Mouse (Mus musculus): Measurements from ENCODE around the gene Trim65. TPM values are rescaled to one million over a fixed set of nuclear protein-coding genes. Genes with fewer than 3 reads are reported as not detected.
A peak's percentile ranks its signal among the peaks of the same experiment; 100 is the strongest.

Trim65 gene
- polyA plus RNA-seq, 1 experiment = 5.9 TPM

DNA sequence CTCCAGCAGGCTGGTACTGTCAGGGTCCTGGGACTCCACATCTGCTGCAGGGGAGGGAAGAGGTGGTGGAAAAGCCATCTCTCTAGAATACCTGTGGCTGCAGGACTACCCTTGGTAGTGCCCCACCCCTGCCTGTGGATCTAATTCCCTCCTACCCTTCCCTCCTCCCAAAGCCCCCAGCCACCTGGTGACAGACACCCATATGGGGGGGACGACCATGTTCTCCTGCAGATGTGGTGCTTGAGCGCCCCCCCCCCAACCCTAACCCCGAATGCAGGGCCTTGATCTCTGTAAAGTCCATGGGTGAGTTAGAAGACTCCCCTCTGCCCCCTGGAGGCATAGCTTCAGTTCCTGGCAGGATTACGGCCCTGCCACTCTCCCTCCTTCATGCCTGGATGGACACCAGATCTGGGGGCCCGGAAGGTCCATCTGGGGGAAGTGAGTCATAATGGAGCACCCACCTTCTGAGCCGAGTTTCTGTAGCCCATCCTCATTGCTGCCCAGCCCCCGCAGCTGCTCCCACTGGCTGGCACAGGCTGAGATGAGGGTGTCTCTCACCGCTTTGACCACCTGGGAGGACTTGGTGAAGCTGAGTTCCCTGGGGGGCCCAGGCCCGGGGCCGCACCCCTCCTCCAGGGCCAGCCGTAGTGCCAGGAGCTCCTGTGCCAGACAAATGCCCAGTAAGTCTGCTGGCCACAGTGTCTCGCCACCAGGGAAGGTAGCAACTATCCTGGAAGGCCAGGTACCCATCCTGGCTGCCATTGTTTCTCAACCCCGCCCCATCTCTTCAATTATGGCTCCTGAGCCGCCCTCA, 23.8 kb downstream of the Trim65 start:
- Histone ChIP-seq H3K4me3 (ENCODE audit: insufficient read depth, low read depth, low read length) (peak overlapping the region; percentile 82), H3K4me1 (ENCODE audit: control insufficient read depth, insufficient read depth, insufficient read length, low read length) (peaks cover 25% of the 10 kb centered on the region), H3K27ac (replicated peaks; ENCODE audit: low read depth, low read length) (0 out of 2 replicates have a peak overlapping the region, but pooled peaks have one; percentile 5)

DNA sequence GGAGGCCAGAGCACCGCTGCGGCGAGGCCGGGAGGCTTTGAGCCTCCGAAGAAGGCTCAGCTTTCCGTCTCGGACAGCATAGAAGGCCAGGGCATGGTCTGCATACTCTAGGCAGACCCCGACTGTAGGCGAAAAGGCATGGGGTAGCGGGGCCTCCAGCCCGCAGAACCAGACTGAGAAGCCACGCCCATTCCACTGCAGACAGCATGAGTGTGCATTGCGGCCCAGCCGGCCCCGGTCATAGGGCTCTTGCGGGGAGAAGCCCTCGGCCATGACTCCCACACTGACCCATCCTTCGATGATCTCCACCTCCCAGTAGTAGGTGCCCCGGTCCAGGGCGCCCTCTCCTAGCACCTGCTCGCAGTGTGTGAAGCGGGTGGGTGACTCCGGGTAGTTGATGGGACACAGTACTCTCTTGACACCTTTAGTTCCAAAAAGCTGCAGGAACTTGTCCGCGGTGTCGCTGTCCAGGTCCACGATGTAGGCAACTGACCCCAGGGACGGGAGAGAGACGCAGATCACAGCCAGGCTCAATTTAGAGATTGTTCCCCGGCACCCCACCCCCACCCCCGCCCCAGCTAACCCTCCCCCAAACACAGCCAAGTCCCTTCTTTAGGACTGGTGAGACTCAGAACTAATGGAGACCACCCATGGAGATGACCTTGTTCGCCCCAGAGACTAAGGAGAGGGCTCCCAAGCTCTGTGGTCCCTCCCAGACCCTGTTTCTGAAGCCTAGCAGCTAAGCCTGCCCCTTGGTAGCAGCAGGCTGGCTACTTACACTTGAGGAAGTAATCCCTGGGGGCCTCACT, 24.6 kb downstream of the Trim65 start:
- H3K4me1 ChIP-seq (ENCODE audit: control insufficient read depth, insufficient read depth, insufficient read length, low read length) = peaks cover 32% of the 10 kb centered on the region
- H3K27ac ChIP-seq (replicated peaks; ENCODE audit: low read depth, low read length) = no peak overlapping the region
- no peak overlapping the region for H3K4me3 ChIP-seq (ENCODE audit: insufficient read depth, low read depth, low read length)

DNA sequence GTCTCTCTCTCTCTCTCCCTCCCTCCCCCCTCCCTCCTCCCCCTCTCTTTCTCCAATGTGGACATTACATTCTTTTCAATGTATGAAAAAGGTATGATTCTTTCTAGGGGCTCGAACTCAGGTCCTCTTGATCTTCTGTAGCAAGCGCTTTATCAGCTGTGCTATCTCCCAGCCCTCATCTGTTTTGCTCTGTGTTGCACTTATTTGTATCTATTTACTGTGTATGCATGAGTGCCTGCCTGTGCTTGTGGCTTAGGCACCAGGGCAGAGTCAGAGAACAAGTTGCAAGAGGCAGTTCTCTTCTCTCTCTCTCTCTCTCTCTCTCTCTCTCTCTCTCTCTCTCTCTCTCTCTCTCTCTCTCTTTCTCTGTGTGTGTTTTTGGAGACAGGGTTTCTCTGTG, 25.9 kb downstream of the Trim65 start:
- peaks cover 41% of the 10 kb centered on the region for H3K4me1 ChIP-seq (ENCODE audit: control insufficient read depth, insufficient read depth, insufficient read length, low read length)
- no peak overlapping the region for H3K27ac ChIP-seq (replicated peaks; ENCODE audit: low read depth, low read length)
- no peak overlapping the region for H3K4me3 ChIP-seq (ENCODE audit: insufficient read depth, low read depth, low read length)

DNA sequence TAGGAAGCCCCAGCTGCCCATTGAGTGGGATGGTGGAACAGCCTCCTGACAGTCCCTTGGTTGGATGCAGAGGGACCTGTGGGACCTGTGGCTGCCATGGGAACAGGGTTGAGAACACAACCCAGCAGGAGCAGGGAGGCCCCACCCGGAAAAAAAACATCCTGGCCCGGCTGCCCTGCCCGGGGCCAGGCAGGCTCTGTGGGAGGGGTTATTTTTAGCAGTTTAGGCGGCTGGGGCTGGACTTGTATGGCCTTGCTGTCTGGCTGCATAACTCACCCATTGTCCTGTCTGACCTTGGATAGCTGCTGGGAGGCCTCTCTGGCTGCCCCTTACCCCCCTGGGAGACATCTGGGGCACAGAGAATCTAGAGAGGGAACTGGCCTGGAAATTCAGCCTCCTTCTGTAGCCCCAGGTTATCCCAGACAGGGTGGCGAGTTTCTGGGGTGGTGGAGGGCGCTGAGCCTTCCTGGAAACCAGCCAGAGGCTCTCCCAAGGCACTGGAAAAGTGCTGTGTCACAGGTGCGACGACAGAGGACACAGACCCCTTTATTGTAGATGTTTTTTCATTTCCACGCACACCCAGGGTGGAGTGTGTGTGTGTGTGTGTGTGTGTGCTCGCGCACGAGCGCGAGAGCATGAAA, 26.8 kb downstream of the Trim65 start:
- H3K4me1 ChIP-seq (ENCODE audit: control insufficient read depth, insufficient read depth, insufficient read length, low read length) = peaks cover 49% of the 10 kb centered on the region
- no peak overlapping the region for H3K4me3 ChIP-seq (ENCODE audit: insufficient read depth, low read depth, low read length)
- peak overlapping the region; percentile 81 for H3K27ac ChIP-seq (replicated peaks; ENCODE audit: low read depth, low read length)

DNA sequence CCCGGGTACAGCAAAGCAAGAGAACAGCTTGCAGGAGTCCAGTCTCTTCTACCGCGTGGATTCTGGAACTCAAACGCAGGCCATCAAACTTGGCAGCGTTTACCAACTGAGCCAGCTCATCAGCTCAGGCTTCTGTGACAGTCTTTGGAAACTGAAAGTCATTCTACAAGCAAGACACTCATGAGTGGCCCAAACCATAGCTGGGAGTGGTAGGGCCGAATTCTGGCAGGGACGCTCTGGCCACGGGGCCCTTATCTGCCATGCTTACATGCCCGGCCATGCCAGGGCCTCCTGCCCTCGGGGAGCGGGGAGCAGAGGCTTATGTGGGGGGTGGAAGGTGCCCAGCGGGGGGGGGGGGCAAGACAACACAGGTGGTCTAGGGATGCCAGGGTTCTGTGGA, 27.4 kb downstream of the Trim65 start:
- peaks cover 52% of the 10 kb centered on the region for H3K4me1 ChIP-seq (ENCODE audit: control insufficient read depth, insufficient read depth, insufficient read length, low read length)
- H3K27ac ChIP-seq (replicated peaks; ENCODE audit: low read depth, low read length) = peak overlapping the region; percentile 58
- no peak overlapping the region for H3K4me3 ChIP-seq (ENCODE audit: insufficient read depth, low read depth, low read length)

DNA sequence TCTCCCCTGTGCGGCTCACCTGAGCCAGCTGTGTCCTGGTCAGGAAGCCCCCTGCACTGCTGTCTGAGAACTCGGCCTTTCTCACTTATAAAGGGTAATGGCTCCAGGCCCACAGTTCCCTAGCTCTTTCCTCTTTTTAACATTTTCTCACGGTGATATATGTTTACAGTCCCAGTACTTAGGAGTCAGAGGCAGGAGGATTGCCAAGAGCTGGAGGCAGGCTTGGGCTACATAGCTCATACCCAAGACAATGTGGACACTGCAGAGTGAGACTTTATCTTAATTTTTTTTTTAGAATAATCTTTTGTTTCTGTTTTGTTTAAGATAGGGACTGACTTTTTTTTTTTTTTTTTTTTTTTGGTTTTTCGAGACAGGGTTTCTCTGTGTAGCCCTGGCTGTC, 28.5 kb downstream of the Trim65 start:
- no peak overlapping the region for H3K4me3 ChIP-seq (ENCODE audit: insufficient read depth, low read depth, low read length)
- H3K27ac ChIP-seq (replicated peaks; ENCODE audit: low read depth, low read length) = peak overlapping the region; percentile 51
- H3K4me1 ChIP-seq (ENCODE audit: control insufficient read depth, insufficient read depth, insufficient read length, low read length) = peaks cover 45% of the 10 kb centered on the region

DNA sequence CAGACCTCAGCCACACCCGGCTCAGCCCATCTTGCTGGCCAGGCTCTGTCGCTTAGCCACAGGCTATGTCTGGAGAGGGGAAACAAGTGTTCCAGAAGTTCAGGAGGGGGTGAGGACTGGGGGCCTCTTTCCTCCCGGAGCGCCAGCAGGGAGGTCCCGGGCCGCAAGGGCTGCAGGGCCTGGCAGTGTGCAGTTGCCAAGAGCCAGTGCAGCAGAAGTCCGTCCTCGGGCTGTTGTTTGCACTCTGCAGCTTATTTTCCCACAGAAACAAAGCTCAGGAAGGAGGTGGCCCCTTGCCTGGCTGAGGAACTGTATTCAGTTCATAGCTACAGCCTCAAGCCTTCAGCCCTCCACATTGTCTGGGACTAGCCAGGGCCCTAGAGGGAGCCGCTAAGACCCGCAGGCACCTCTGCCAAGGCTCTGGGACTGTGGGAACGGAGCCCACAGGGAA, 29.0 kb downstream of the Trim65 start:
- peaks cover 42% of the 10 kb centered on the region for H3K4me1 ChIP-seq (ENCODE audit: control insufficient read depth, insufficient read depth, insufficient read length, low read length)
- no peak overlapping the region for H3K4me3 ChIP-seq (ENCODE audit: insufficient read depth, low read depth, low read length)
- H3K27ac ChIP-seq (replicated peaks; ENCODE audit: low read depth, low read length) = peak overlapping the region; percentile 51

DNA sequence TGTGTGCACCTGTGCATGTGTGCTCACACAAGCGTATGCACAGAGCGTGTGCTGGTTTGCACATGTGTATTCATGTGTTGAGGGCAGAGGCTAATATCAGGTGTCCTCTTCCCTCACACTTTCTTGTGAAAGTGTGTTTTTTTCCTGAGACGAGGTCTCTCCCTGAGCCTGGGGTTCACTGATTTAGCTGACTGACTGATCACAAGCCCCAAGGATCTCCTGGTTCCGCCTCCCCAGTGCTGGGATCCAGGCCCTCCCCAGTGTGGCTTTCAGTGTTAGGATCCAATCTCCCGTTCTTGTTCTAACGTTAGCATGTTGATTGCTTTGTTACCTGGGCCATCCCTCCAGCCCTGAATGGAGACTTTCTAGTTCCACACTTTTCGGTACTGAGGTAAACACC, 30.1 kb downstream of the Trim65 start:
- Histone ChIP-seq H3K4me3 (ENCODE audit: insufficient read depth, low read depth, low read length) (no peak overlapping the region), H3K4me1 (ENCODE audit: control insufficient read depth, insufficient read depth, insufficient read length, low read length) (peaks cover 42% of the 10 kb centered on the region), H3K27ac (replicated peaks; ENCODE audit: low read depth, low read length) (peak overlapping the region; percentile 42)

DNA sequence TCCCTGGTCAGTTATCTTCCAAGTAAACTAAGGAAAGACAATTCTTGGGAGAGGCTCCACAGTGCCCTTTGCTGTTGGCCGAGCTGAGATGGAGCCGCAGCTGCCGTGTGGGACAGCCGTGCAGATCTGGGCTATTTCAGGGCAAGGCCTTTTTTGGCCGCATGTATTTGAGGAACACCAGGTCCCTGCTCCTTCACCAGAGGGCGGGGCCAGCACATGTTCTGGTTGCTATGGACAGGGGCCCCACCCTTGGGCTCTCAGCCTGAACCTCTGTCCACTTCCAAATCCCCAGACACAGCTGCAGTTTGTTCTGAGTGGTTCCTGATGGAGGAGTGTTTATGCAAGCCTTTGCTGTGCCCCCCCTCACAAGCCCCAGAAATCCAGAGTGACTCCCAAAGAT, 30.5 kb downstream of the Trim65 start:
- H3K27ac ChIP-seq (replicated peaks; ENCODE audit: low read depth, low read length) = peak overlapping the region; percentile 42
- no peak overlapping the region for H3K4me3 ChIP-seq (ENCODE audit: insufficient read depth, low read depth, low read length)
- H3K4me1 ChIP-seq (ENCODE audit: control insufficient read depth, insufficient read depth, insufficient read length, low read length) = peaks cover 44% of the 10 kb centered on the region

DNA sequence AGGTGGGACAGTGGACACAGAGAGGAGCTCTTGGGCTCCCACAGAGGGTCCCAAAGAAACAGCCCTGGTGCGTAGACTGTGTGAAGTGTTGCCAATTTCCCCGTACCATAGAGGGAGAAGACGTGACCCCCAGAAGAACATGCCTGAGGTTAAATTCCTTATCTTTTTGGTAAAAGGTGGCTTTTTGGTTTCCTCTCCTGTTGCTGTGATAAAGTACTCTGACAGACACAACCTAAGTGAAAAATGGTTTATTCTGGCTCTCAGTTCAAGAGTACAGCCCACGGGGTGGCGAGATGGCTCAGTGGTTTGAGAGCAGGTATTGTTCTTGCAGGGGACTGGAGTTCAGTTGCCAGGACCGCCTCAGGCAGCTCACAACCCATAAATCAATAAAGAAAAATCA, 31.5 kb downstream of the Trim65 start:
- Histone ChIP-seq H3K27ac (replicated peaks; ENCODE audit: low read depth, low read length) (peak overlapping the region; percentile 75), H3K4me1 (ENCODE audit: control insufficient read depth, insufficient read depth, insufficient read length, low read length) (peaks cover 43% of the 10 kb centered on the region), H3K4me3 (ENCODE audit: insufficient read depth, low read depth, low read length) (no peak overlapping the region)

DNA sequence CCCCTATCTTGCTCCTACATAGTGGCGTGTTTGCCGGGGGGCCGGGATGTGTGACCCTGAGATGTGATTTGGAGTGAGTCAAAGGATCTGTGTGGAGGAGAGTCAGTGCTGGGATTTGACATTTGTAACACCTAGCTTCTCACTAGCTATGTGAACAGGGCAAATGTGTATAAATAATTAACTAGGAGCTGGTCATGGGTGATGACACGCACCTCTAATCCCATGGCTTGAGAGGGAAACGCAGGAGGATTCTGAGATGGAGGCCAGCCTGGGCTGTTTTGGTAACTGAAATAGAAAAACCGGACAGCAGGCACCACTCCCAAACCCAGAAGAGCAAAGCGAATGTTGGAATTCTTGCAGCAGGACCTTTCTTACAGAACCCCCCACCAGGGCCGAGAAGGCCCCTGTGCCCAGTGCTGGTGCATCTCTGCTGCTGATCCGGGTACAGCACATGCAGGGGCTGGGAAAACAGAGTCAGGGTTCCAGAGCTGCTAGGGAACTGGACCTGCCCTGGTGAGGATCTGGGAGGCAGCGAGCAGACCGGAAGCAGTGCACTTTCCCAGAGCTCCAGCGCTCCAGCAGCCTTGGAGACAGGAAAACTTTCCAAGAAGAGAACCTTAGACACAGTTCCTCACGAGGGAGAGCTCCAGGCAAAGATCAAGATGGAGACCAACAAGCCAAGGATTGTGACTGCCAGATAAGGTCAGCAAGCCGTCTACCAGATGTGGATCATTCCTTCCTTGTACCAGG, 32.0 kb downstream of the Trim65 start:
- Histone ChIP-seq H3K27ac (replicated peaks; ENCODE audit: low read depth, low read length) (peak overlapping the region; percentile 75), H3K4me3 (ENCODE audit: insufficient read depth, low read depth, low read length) (no peak overlapping the region), H3K4me1 (ENCODE audit: control insufficient read depth, insufficient read depth, insufficient read length, low read length) (peaks cover 42% of the 10 kb centered on the region)

DNA sequence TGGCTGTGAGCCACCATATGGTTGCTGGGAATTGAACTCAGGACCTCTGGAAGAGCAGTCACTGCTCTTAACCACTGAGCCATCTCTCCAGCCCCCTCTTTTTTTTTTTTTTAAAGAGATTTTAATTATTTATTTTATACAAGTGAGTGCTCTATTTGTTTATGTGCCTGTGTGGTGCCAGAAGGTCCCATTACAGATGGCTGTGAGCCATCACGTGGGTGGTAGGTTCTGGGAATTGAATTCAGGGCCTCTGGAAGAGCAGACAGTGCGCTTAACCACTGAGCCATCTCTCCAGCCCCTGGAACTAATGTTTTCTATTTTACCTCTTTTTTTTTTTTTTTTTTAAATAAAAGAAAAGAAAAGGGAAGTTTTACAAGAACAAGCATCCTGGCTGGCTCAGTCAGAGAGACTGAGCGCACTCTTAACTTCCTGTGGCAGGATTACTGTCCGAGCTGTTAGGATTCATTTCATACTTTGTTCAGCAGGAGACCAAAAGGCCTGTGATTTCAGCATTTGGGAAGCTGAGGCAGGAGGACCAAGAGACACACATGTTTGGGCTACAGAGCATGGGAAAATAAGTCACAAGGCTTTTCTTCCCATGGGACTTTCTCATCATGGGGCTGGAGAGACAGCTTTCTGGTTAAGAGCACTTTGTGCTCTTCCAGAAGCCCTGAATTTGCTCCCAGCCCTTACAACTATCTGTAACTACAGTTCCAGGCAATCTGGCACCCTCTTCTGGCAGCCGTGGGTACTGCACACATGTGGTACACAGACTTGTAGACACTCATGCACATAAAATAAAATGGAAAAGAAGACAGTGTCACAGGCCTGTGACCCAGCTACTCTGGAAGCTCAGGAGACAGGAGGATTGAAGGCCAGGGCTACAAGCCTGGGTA, 34.5 kb downstream of the Trim65 start:
- H3K27ac ChIP-seq (replicated peaks; ENCODE audit: low read depth, low read length) = no peak overlapping the region
- H3K4me1 ChIP-seq (ENCODE audit: control insufficient read depth, insufficient read depth, insufficient read length, low read length) = peaks cover 31% of the 10 kb centered on the region
- no peak overlapping the region for H3K4me3 ChIP-seq (ENCODE audit: insufficient read depth, low read depth, low read length)

DNA sequence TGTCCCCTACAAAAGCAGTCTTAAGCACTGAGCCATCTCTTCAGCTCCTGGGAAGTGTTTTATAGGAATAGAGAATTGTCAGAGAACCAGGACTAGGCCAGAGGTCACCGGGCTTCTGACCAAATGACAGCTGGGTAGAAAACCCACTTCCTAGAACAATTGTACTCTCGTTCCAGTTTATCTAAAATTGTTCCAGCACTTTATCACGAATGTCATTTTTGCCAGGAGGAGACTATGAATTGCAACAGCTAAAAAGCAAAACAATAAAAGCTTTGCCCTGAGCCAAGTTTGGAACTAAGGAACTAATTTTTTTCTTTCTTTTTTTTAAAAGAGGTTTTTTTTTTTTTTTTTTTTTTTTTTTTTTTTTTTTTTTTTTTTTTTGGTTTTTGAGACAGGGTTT, 35.4 kb downstream of the Trim65 start:
- no peak overlapping the region for H3K4me3 ChIP-seq (ENCODE audit: insufficient read depth, low read depth, low read length)
- peaks cover 26% of the 10 kb centered on the region for H3K4me1 ChIP-seq (ENCODE audit: control insufficient read depth, insufficient read depth, insufficient read length, low read length)
- H3K27ac ChIP-seq (replicated peaks; ENCODE audit: low read depth, low read length) = peak overlapping the region; percentile 88
